ENCODE assay signal across 8 mouse cellular contexts in genomic region chr4:100776043-100776870, GRCm38 (mm10). TPM values are rescaled to one million over a fixed set of nuclear protein-coding genes. Genes with fewer than 3 reads are reported as not detected.
DNase-seq lines count a peak whose midpoint lies in the region; ATAC-seq and TF ChIP-seq lines count a peak whose summit lies in the region.

Gene Cachd1, plus strand, starts transcription at chr4:100776675.

- no peak for TF ChIP-seq CTCF in thymus, adult 2 months (IDR thresholded peaks at IDR 0.05; ENCODE audit: borderline replicate concordance, control insufficient read depth, extremely low read depth, insufficient read depth, low read length, poor library complexity)

- H3K9ac ChIP-seq in kidney, embryonic 14.5 days (ENCODE audit: low read depth, low read length) = peak within 1 kb of the TSS; percentile 92
- peak within 1 kb of the TSS; percentile 65 for H3K9ac ChIP-seq in liver, embryonic 11.5 days (ENCODE audit: low read depth, low read length)
- H3K9ac ChIP-seq in neural tube, embryonic 13.5 days = peak within 1 kb of the TSS; percentile 91

- H3K4me2 ChIP-seq in kidney, embryonic 14.5 days (replicated peaks; ENCODE audit: low read depth, low read length) = peak within 1 kb of the TSS; percentile 62
- peak within 1 kb of the TSS; percentile 69 for H3K4me2 ChIP-seq in liver, embryonic 11.5 days
- H3K4me2 ChIP-seq in neural tube, embryonic 13.5 days = peak within 1 kb of the TSS; percentile 86

- peak within 1 kb of the TSS; percentile 17; the same call in 1 of the 2 replicates for H3K4me3 ChIP-seq in thymus, adult 2 months (ENCODE audit: control insufficient read depth, insufficient read depth, low read length)
- H3K4me3 ChIP-seq in erythroblast, embryonic 14.5 days (replicated peaks) = peak within 1 kb of the TSS; percentile 37
- peak within 1 kb of the TSS; percentile 89 for H3K4me3 ChIP-seq in heart, embryonic 10.5 days
- H3K4me3 ChIP-seq in kidney, embryonic 14.5 days (ENCODE audit: low read length) = peak within 1 kb of the TSS; percentile 83
- peak within 1 kb of the TSS; percentile 66 for H3K4me3 ChIP-seq in liver, embryonic 11.5 days (ENCODE audit: low read depth, low read length)
- peak within 1 kb of the TSS; percentile 94 for H3K4me3 ChIP-seq in neural tube, embryonic 13.5 days

- WGBS in thymus, adult 2 months = 3% methylated on average over 50 of the region's 50 CpGs
- WGBS in heart, embryonic 10.5 days = under 1% methylated on average over 44 of the region's 50 CpGs
- 1% methylated on average over 39 of the region's 50 CpGs for WGBS in kidney, embryonic 14.5 days
- WGBS in liver, embryonic 11.5 days = 1% methylated on average over 47 of the region's 50 CpGs
- WGBS in neural tube, embryonic 13.5 days = under 1% methylated on average over 45 of the region's 50 CpGs

- H3K9me3 ChIP-seq in erythroblast, embryonic 14.5 days (ENCODE audit: control insufficient read depth, low read length) = peaks cover 2% of the 10 kb centered on the region; the same call in 1 of the 2 replicates
- H3K9me3 ChIP-seq in heart, embryonic 10.5 days = no peaks in the 10 kb centered on the region
- no peaks in the 10 kb centered on the region for H3K9me3 ChIP-seq in kidney, embryonic 14.5 days (ENCODE audit: control insufficient read depth, low read length)
- H3K9me3 ChIP-seq in liver, embryonic 11.5 days (ENCODE audit: control insufficient read depth, low read length) = no peaks in the 10 kb centered on the region
- no peaks in the 10 kb centered on the region for H3K9me3 ChIP-seq in neural tube, embryonic 13.5 days

- H3K4me1 ChIP-seq in thymus, adult 2 months (replicated peaks; ENCODE audit: control insufficient read depth, insufficient read depth, low read length) = no peaks in the 10 kb centered on the region
- no peaks in the 10 kb centered on the region for H3K4me1 ChIP-seq in erythroblast, embryonic 14.5 days (ENCODE audit: control insufficient read depth)
- H3K4me1 ChIP-seq in heart, embryonic 10.5 days = peaks cover 28% of the 10 kb centered on the region
- H3K4me1 ChIP-seq in kidney, embryonic 14.5 days (ENCODE audit: control insufficient read depth, insufficient read depth, low read length) = peaks cover 19% of the 10 kb centered on the region
- no peaks in the 10 kb centered on the region; the same call in 1 of the 2 replicates for H3K4me1 ChIP-seq in liver, embryonic 11.5 days (replicated peaks; ENCODE audit: control insufficient read depth, insufficient read depth, low read length)
- H3K4me1 ChIP-seq in neural tube, embryonic 13.5 days (replicated peaks) = peaks cover 40% of the 10 kb centered on the region

- DNase-seq in thymus, adult 2 months = no peak
- no peak for DNase-seq in thymus, postnatal 4 days
- DNase-seq in heart, embryonic 10.5 days (ENCODE audit: low spot score) = peak; percentile 80
- no peak for DNase-seq in liver, embryonic 11.5 days (ENCODE audit: low spot score)
- DNase-seq in thymus, postnatal 25 days = no peak

- H3K36me3 ChIP-seq in thymus, adult 2 months (ENCODE audit: control insufficient read depth, insufficient read depth, low read length) = no peaks in the 10 kb centered on the region
- H3K36me3 ChIP-seq in erythroblast, embryonic 14.5 days (ENCODE audit: control insufficient read depth) = no peaks in the 10 kb centered on the region
- no peaks in the 10 kb centered on the region for H3K36me3 ChIP-seq in heart, embryonic 10.5 days
- H3K36me3 ChIP-seq in kidney, embryonic 14.5 days (ENCODE audit: control insufficient read depth, insufficient read depth, low read length) = no peaks in the 10 kb centered on the region
- H3K36me3 ChIP-seq in liver, embryonic 11.5 days (ENCODE audit: control insufficient read depth, insufficient read depth, low read length) = no peaks in the 10 kb centered on the region
- H3K36me3 ChIP-seq in neural tube, embryonic 13.5 days = no peaks in the 10 kb centered on the region

- H3K27me3 ChIP-seq in thymus, adult 2 months (ENCODE audit: control insufficient read depth, insufficient read depth, low read length) = peaks cover 21% of the 10 kb centered on the region
- H3K27me3 ChIP-seq in erythroblast, embryonic 14.5 days (ENCODE audit: control insufficient read depth) = peaks cover 52% of the 10 kb centered on the region
- H3K27me3 ChIP-seq in heart, embryonic 10.5 days (ENCODE audit: insufficient read depth, poor library complexity, severe bottlenecking) = peaks cover 6% of the 10 kb centered on the region; the same call in 1 of the 2 replicates
- no peaks in the 10 kb centered on the region for H3K27me3 ChIP-seq in kidney, embryonic 14.5 days (ENCODE audit: control insufficient read depth, insufficient read depth, low read length)
- peaks cover 47% of the 10 kb centered on the region for H3K27me3 ChIP-seq in liver, embryonic 11.5 days (replicated peaks; ENCODE audit: control insufficient read depth, insufficient read depth, low read length)
- H3K27me3 ChIP-seq in neural tube, embryonic 13.5 days = no peaks in the 10 kb centered on the region

- no peak for TF ChIP-seq POLR2A in thymus, adult 2 months (IDR thresholded peaks at IDR 0.05; ENCODE audit: control insufficient read depth, extremely low read depth, insufficient read depth, low read length, poor library complexity)

- no peak within 1 kb of the TSS for H3K27ac ChIP-seq in thymus, adult 2 months (ENCODE audit: control insufficient read depth, insufficient read depth, low read length)
- peak within 1 kb of the TSS; percentile 95 for H3K27ac ChIP-seq in heart, embryonic 10.5 days
- H3K27ac ChIP-seq in kidney, embryonic 14.5 days (ENCODE audit: low read depth, low read length) = peak within 1 kb of the TSS; percentile 95
- H3K27ac ChIP-seq in liver, embryonic 11.5 days (ENCODE audit: low read depth, low read length) = peak within 1 kb of the TSS; percentile 68
- H3K27ac ChIP-seq in neural tube, embryonic 13.5 days (replicated peaks) = peak within 1 kb of the TSS; percentile 93

- ATAC-seq in kidney, embryonic 14.5 days (ENCODE audit: low FRiP score, low TSS enrichment) = peak; percentile 83
- peak; percentile 65; the same call in 1 of the 2 replicates for ATAC-seq in liver, embryonic 11.5 days (replicated peaks; ENCODE audit: low FRiP score)
- ATAC-seq in neural tube, embryonic 13.5 days (ENCODE audit: low read depth) = peak; percentile 78

RNA-seq across cellular contexts. Expression of gene Cachd1, which starts in this region (rescaled TPM):
- polyA plus RNA-seq in thymus, adult 2 months (2012; rRNA removed) = 13.0 and 15.9 TPM in 2 replicates
- 7.9 and 16.7 TPM in 2 replicates for polyA plus RNA-seq in erythroblast, embryonic 14.5 days (2012)
- polyA plus RNA-seq in heart, embryonic 10.5 days (2016; fragmentation: Nextera tagmentation; extraction: Ambion mirVana) = 8.7 and 17.2 TPM in 2 replicates
- polyA plus RNA-seq in kidney, embryonic 14.5 days (2014; fragmentation: Nextera tagmentation; extraction: Ambion mirVana) = 18.7 and 25.0 TPM in 2 replicates
- polyA plus RNA-seq in liver, embryonic 11.5 days (2014; fragmentation: Nextera tagmentation; extraction: Ambion mirVana) = 10.0 and 12.1 TPM in 2 replicates
- polyA plus RNA-seq in neural tube, embryonic 13.5 days (2015; fragmentation: Nextera tagmentation; extraction: Ambion mirVana) = 16.6 and 16.9 TPM in 2 replicates

Comparison
In these comparisons a context has a peak if more than half of its experiments do, and no peak if none do; other contexts are left out.
1. H3K4me3 ChIP-seq: peak in every context shown above with its lines; median percentile 94 in neural tube, embryonic 13.5 days; 89 in heart, embryonic 10.5 days; 83 in kidney, embryonic 14.5 days; 66 in liver, embryonic 11.5 days; 37 in erythroblast, embryonic 14.5 days; 17 in thymus, adult 2 months.